Mouse (Mus musculus) granulocyte monocyte progenitor cell, adult 5-6 weeks (primary cell): ENCODE results near the gene Immt. TPM values are rescaled to one million over a fixed set of nuclear protein-coding genes. Genes with fewer than 3 reads are reported as not detected.

Source experiments
- total RNA-seq, 2 experiments: library from RNA; stranded (forward) in 1 of 2; stranded (reverse) in 1 of 2; fragments of 200-712, 200-1000 nt in 1 of 2; fragments of >200 nt in 1 of 2; fragmentation: Nextera tagmentation in 1 of 2; gene quantifications; 2 replicates each; pipeline ENCODE4 v1.2.3; 2014 to 2017

Immt gene
- total RNA-seq, 2 experiments from 2014 or later: 142 to 148 TPM

Other genes starting within 250 kb of the Immt start
- 28.8 and 53.4 TPM in 2 replicates for gene Kdm3a, start 198.3 kb upstream of the Immt start, total RNA-seq (2014; fragmentation: Nextera tagmentation)
- 21.8 and 36.9 TPM in 2 replicates for gene Kdm3a, start 198.3 kb upstream of the Immt start, total RNA-seq (2017)
- 2.4 and 2.6 TPM in 2 replicates for gene Reep1, start 123.8 kb upstream of the Immt start, total RNA-seq (2014; fragmentation: Nextera tagmentation)
- 0.60 and 2.0 TPM in 2 replicates for gene Reep1, start 123.8 kb upstream of the Immt start, total RNA-seq (2017)
- 21.6 and 34.0 TPM in 2 replicates for gene Mrpl35, start 4.4 kb upstream of the Immt start, total RNA-seq (2014; fragmentation: Nextera tagmentation)
- 40.0 and 54.7 TPM in 2 replicates for gene Mrpl35, start 4.4 kb upstream of the Immt start, total RNA-seq (2017)
- gene Ptcd3, start 77.4 kb downstream of the Immt start, total RNA-seq (2014; fragmentation: Nextera tagmentation): 113 and 134 TPM in 2 replicates
- 153 and 171 TPM in 2 replicates for gene Ptcd3, start 77.4 kb downstream of the Immt start, total RNA-seq (2017)
- gene Polr1a, start 77.7 kb downstream of the Immt start, total RNA-seq (2014; fragmentation: Nextera tagmentation): 40.1 and 78.8 TPM in 2 replicates
- gene Polr1a, start 77.7 kb downstream of the Immt start, total RNA-seq (2017): 83.1 and 91.6 TPM in 2 replicates